Mouse (Mus musculus) liver, adult 2 months (tissue): ENCODE results near the gene Fars2. TPM values are rescaled to one million over a fixed set of nuclear protein-coding genes. Genes with fewer than 3 reads are reported as not detected.

ENCODE experiments used
- DNase-seq: peaks from one replicate; pipeline ENCODE4 v3.0.0-alpha.2; 2011; ENCODE audit warnings: low read depth, low spot score; ENCODE audit errors: extremely low read depth
- H3K27ac ChIP-seq: fragments of 200-500 bp; replicated peaks from 2 replicates; pipeline ENCODE4 v1.5.1; 2012; ENCODE audit warnings: low read depth, mild to moderate bottlenecking, control low read depth, inconsistent platforms, low read length; ENCODE audit not compliant: insufficient read depth
- H3K27me3 ChIP-seq: fragments of 200-500 bp; 2 replicates; pipeline ENCODE4 v1.6.1; 2012; ENCODE audit warnings: mild to moderate bottlenecking, moderate library complexity, low read length, inconsistent platforms; ENCODE audit not compliant: control insufficient read depth, insufficient read depth
- H3K36me3 ChIP-seq: fragments of 200-500 bp; 2 replicates; pipeline ENCODE4 v1.6.1; 2012; ENCODE audit warnings: low read length, inconsistent platforms; ENCODE audit not compliant: control insufficient read depth, insufficient read depth
- H3K4me1 ChIP-seq: fragments of 200-500 bp; 2 replicates; pipeline ENCODE4 v1.6.1; 2011; ENCODE audit warnings: low read length; ENCODE audit not compliant: control insufficient read depth, insufficient read depth
- H3K4me3 ChIP-seq: fragments of 200-500 bp; 2 replicates; pipeline ENCODE4 v1.5.1; 2011; ENCODE audit warnings: low read depth, mild to moderate bottlenecking, control low read depth, low read length, moderate library complexity; ENCODE audit not compliant: insufficient read depth
- H3K79me2 ChIP-seq: fragments of 200-500 bp; 2 replicates; pipeline ENCODE4 v1.6.1; 2012; ENCODE audit warnings: inconsistent platforms, mild to moderate bottlenecking, low read length, moderate library complexity; ENCODE audit not compliant: control insufficient read depth, insufficient read depth
- H3K9ac ChIP-seq: fragments of 200-500 bp; 2 replicates; pipeline ENCODE4 v1.6.1; 2012; ENCODE audit warnings: low read depth, mild to moderate bottlenecking, control low read depth, inconsistent platforms, low read length
- CTCF ChIP-seq: fragments of 200-500 bp; IDR thresholded peaks from 2 replicates; pipeline ENCODE4 v1.5.1; 2011; ENCODE audit warnings: low read depth, low read length, control low read depth
- POLR2A ChIP-seq: fragments of 200-500 bp; IDR thresholded peaks from 2 replicates; pipeline ENCODE4 v1.6.1; 2011; ENCODE audit warnings: low read length, control low read depth; ENCODE audit not compliant: insufficient read depth; ENCODE audit errors: extremely low read depth
- WGBS: fragments of 180-500 bp; shearing (Covaris S2); methylation state at CpG from one replicate; pipeline ENCODE4 v1.1.7; 2018; 5-methylcytosine and 5-hydroxymethylcytosine counted together
- polyA plus RNA-seq: library from polyadenylated mRNA; depleted of rRNA; stranded (reverse); fragments of >200 nt; gene quantifications from 2 replicates; pipeline ENCODE4 v1.2.3, GENCODE M21; 2012
- total RNA-seq: library from RNA; depleted of rRNA; stranded (reverse); fragments of >200 nt; gene quantifications from 2 replicates; pipeline ENCODE4 v1.2.3, GENCODE M21; 2014

Gene Fars2
- total and polyA plus RNA-seq, 2 experiments: 47.1 to 58.4 TPM

GRCm38 (mm10) chr13:36111331-36111730 lies 5.9 kb upstream of the Fars2 start:
- peaks cover 4% of the 10 kb centered on the region; the same call in 1 of the 2 replicates for H3K79me2 ChIP-seq
- H3K9ac ChIP-seq: no peak overlapping the region
- H3K27ac ChIP-seq: no peak overlapping the region
- DNase-seq: no peak
- TF ChIP-seq POLR2A (no peak), CTCF (no peak)
- H3K4me3 ChIP-seq: no peak overlapping the region
- WGBS: 96% methylated on average over 2 of the region's 2 CpGs
- H3K36me3 ChIP-seq: no peaks in the 10 kb centered on the region
- H3K4me1 ChIP-seq: no peaks in the 10 kb centered on the region
- H3K27me3 ChIP-seq: no peaks in the 10 kb centered on the region

- no peaks in the 10 kb centered on the region for H3K27me3 ChIP-seq
- peaks cover 3% of the 10 kb centered on the region; the same call in 1 of the 2 replicates for H3K79me2 ChIP-seq
- no peak for DNase-seq
- no peaks in the 10 kb centered on the region for H3K36me3 ChIP-seq
- H3K4me3 ChIP-seq: no peak overlapping the region
- TF ChIP-seq CTCF: no peak
- TF ChIP-seq POLR2A: no peak
- 95% methylated on average over 5 of the region's 5 CpGs for WGBS
- no peaks in the 10 kb centered on the region for H3K4me1 ChIP-seq
- H3K27ac ChIP-seq: no peak overlapping the region
- no peak overlapping the region for H3K9ac ChIP-seq
Observed at GRCm38 (mm10) chr13:36113181-36113580, 4.0 kb upstream of the Fars2 start.

DNA sequence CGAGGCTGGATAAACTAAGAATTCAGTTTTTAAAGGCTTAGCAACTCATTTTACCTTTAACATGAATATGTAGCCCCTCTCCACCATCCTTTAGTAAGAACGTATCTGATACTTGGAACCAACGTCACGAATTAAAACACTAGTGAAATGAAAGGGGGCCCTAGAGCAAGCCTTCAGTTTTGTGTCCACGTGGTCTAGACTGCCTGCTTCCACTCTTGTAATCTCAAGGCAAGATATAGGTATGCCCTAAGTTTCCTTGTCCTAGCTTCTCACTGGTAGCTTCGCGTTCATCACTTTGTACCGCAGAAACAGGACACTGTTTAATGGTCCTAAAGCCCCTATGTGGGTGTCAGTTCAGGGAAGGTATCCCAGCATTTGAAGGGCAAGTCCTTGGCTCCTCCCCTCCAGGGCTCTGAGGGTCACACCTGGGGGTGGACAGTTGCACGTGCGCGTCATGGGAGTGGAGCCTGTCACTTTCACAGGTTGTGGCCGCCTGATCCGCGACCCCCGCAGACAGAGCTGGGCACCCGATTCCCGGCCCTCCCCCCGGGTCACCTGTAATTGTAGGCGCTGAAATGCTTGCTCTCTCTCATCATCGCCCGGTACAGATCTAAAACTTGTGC lies 581 bp upstream of the Fars2 start:
- peak overlapping the region; percentile 79 for H3K9ac ChIP-seq
- H3K36me3 ChIP-seq: no peaks in the 10 kb centered on the region
- no peak for TF ChIP-seq CTCF
- TF ChIP-seq POLR2A: no peak
- peak; percentile 49 for DNase-seq
- peak overlapping the region; percentile 79 for H3K4me3 ChIP-seq
- no peaks in the 10 kb centered on the region; the same call in 1 of the 2 replicates for H3K4me1 ChIP-seq
- peak overlapping the region; percentile 62 for H3K27ac ChIP-seq
- peaks cover 9% of the 10 kb centered on the region; the same call in 1 of the 2 replicates for H3K79me2 ChIP-seq
- no peaks in the 10 kb centered on the region for H3K27me3 ChIP-seq
- WGBS: 10% methylated on average over 21 of the region's 21 CpGs

DNA sequence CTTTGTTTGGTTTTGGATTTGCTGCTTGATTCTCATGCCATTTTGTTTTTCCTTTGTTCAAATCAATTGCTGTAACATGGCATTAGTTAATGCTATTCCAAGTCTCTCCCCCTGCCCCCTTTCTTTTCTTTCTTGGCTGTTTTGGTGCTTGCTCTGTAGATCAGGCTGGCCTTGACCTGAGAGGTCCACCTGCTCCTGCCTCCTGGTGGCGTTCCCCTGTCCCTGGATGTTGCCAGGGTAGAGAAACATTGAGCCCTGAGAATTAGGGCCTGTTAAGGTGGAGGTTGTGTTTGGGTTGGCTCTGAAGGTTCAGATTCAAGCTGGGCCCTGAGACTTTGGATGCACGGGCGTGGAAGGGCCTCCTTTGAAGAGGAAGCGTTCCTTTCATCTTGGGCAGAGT lies 2.5 kb downstream of the Fars2 start:
- WGBS: 90% methylated on average over 4 of the region's 4 CpGs
- Histone ChIP-seq H3K27ac (no peak overlapping the region), H3K4me3 (no peak overlapping the region), H3K36me3 (no peaks in the 10 kb centered on the region), H3K9ac (no peak overlapping the region), H3K4me1 (no peaks in the 10 kb centered on the region; the same call in 1 of the 2 replicates), H3K79me2 (peaks cover 11% of the 10 kb centered on the region; the same call in 1 of the 2 replicates), H3K27me3 (no peaks in the 10 kb centered on the region)
- TF ChIP-seq POLR2A: no peak
- 0 out of 2 replicates have a peak, but pooled peaks have one; percentile 2 for TF ChIP-seq CTCF
- DNase-seq: no peak

DNA sequence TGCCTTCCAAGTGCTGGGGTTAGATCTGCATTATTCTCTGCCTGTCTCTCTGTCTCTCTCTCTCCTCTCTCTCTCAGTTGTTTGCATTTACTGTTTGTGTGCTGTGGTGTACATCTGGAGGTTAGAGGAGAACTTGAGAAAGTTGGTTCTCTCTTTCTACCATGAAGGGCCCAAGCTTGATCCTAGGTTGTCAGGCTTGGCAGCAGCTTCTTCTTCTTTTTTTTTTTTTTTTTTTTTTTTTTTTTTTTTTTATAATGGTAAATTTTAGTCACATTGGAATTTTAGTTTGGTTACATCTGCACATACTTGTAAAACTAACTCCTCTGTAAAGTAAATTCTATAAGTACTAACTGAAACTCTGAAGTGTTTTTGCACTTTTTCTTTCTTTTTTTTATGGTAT lies 3.4 kb downstream of the Fars2 start:
- TF ChIP-seq POLR2A: no peak
- TF ChIP-seq CTCF: no peak

DNA sequence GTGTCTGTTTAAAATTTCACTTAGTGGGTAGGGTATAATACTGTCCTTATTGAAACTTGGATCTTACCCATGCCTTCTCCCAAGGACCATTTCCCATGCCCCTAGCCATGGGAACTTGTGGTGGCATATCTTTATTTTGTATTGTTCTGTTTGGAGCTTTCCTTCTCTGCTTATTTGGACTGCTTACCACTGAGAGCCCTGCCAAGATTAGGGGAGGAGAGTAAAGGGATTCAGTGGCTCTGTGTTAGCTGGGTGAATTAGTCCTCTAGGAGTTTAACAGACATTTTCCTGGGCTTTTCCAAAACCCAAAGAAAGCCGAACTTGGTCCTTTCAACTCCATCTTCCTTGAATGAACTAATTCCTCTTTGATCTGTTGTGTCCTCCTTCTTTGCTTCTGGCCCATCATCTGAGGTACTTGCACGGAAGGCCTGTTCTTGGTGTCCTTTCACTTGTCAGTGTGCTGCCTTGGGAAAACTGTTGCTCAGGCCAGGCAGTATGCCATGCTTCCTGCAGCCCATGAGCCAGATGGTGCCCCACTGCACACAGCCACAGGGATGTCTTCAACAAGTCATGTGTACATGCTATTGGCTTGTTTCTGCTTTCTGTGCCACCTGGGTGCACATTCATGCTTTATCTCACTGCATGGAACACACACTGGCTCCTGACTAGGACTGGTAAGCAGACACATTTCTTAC lies 12.3 kb downstream of the Fars2 start:
- Histone ChIP-seq H3K27me3 (no peaks in the 10 kb centered on the region), H3K36me3 (no peaks in the 10 kb centered on the region; the same call in 1 of the 2 replicates), H3K27ac (no peak overlapping the region), H3K79me2 (peaks cover 9% of the 10 kb centered on the region; the same call in 1 of the 2 replicates), H3K9ac (no peak overlapping the region), H3K4me1 (no peaks in the 10 kb centered on the region), H3K4me3 (no peak overlapping the region)
- 97% methylated on average over 2 of the region's 2 CpGs for WGBS
- no peak for DNase-seq
- no peak for TF ChIP-seq CTCF
- TF ChIP-seq POLR2A: no peak

More for the DNA sequence above, 3.4 kb downstream of the Fars2 start:
- no peak overlapping the region for H3K27ac ChIP-seq
- no peak for DNase-seq
- H3K9ac ChIP-seq: no peak overlapping the region
- peaks cover 11% of the 10 kb centered on the region; the same call in 1 of the 2 replicates for H3K79me2 ChIP-seq
- no peak overlapping the region for H3K4me3 ChIP-seq
- H3K4me1 ChIP-seq: no peaks in the 10 kb centered on the region; the same call in 1 of the 2 replicates
- no peaks in the 10 kb centered on the region for H3K27me3 ChIP-seq
- H3K36me3 ChIP-seq: no peaks in the 10 kb centered on the region
